Mouse (Mus musculus) embryonic facial prominence, embryonic 13.5 days (tissue): ENCODE data around the gene Clta. TPM values are rescaled to one million over a fixed set of nuclear protein-coding genes. Genes with fewer than 3 reads are reported as not detected.

Source experiments
- ATAC-seq: fragments of 200-750 bp; cut with Nextera tagmentation; 2 replicates; pipeline ENCODE4 v1.8.0; 2017; ENCODE audit warnings: low read depth; ENCODE audit not compliant: insufficient number of reproducible peaks, insufficient read depth, low FRiP score, low TSS enrichment
- H3K27ac ChIP-seq: fragments of 300-500 bp; sonication (generic); 2 replicates; pipeline ENCODE4 v1.5.1; 2015; ENCODE audit warnings: moderate library complexity, mild to moderate bottlenecking, inconsistent platforms
- H3K27me3 ChIP-seq: fragments of 300-500 bp; sonication (generic); 2 replicates; pipeline ENCODE4 v1.6.1; 2015; ENCODE audit warnings: mild to moderate bottlenecking, inconsistent platforms
- H3K36me3 ChIP-seq: fragments of 300-500 bp; sonication (generic); 2 replicates; pipeline ENCODE4 v1.6.1; 2015; ENCODE audit warnings: mild to moderate bottlenecking, inconsistent platforms
- H3K4me1 ChIP-seq: fragments of 300-500 bp; sonication (generic); 2 replicates; pipeline ENCODE4 v1.6.1; 2015; ENCODE audit warnings: inconsistent platforms
- H3K4me2 ChIP-seq: fragments of 300-500 bp; sonication (generic); 2 replicates; pipeline ENCODE4 v1.6.1; 2015; ENCODE audit warnings: moderate library complexity, mild to moderate bottlenecking, inconsistent platforms
- H3K4me3 ChIP-seq: fragments of 300-500 bp; sonication (generic); 2 replicates; pipeline ENCODE4 v1.5.1; 2015; ENCODE audit warnings: mild to moderate bottlenecking, inconsistent platforms
- H3K9ac ChIP-seq: fragments of 300-500 bp; sonication (generic); 2 replicates; pipeline ENCODE4 v1.6.1; 2015; ENCODE audit warnings: mild to moderate bottlenecking, inconsistent platforms
- H3K9me3 ChIP-seq: fragments of 300-500 bp; sonication (generic); 2 replicates; pipeline ENCODE4 v1.6.1; 2016; ENCODE audit warnings: inconsistent platforms
- WGBS: fragments of 180-500 bp; shearing (Covaris S2); methylation state at CpG from one replicate; pipeline ENCODE4 v1.1.7; 2015; ENCODE audit warnings: mixed read lengths; 5-methylcytosine and 5-hydroxymethylcytosine counted together
- polyA plus RNA-seq: library from polyadenylated mRNA; unstranded; fragments of >200 nt; fragmentation: Nextera tagmentation; extraction: Ambion mirVana; gene quantifications from 2 replicates; pipeline ENCODE4 v1.2.1, GENCODE M21; 2015

Gene Clta
- polyA plus RNA-seq, 1 experiment from 2014 or later = 252 TPM

DNA sequence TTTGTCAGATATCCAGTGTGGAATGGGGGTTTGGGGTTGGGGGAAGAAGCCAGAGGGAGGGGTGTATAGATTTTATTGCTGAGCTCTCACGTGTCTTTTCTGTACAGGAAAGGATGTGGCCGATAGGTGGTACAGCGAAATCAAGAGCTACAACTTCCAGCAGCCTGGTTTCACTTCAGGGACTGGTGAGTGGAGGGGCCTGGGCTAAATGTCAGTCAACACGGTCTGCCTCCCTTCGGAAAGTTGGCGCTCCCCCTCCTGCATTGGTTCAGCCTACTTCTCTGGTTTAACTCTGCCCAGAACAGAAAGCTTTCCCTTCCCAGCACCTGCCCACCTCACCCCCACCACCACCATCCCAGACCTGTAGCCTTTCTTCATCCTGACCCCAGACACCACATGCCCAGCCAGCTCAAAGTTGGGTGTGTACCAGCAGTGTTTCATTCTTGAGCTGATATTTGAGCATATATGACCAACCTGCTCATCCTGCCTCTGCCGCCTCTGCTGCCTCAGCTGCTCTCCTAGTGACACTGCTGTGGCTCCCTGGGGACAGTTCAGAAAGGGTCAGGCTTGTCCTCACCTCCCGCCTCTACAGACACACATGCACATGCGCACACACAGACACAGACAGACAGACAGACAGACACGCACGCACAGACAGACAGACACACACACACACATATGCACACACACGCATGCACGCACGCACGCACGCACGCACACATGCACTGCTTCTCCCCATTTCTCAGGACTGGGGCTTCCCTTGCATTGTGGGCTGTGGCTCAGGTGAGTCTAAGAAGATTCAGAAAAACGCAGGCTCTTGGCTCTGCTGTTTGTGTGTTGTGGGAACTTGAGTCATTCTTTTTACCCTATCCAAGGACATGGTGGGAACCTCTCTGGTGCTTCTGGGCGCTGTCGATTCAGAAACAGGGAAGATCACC, 33.6 kb upstream of the Clta start:
- Histone ChIP-seq H3K9ac (no peak overlapping the region), H3K4me1 (peaks cover 32% of the 10 kb centered on the region), H3K4me2 (no peak overlapping the region), H3K9me3 (no peaks in the 10 kb centered on the region), H3K27ac (no peak overlapping the region), H3K27me3 (no peaks in the 10 kb centered on the region), H3K36me3 (no peaks in the 10 kb centered on the region), H3K4me3 (no peak overlapping the region)
- 83% methylated on average over 20 of the region's 20 CpGs for WGBS
- ATAC-seq = no peak

DNA sequence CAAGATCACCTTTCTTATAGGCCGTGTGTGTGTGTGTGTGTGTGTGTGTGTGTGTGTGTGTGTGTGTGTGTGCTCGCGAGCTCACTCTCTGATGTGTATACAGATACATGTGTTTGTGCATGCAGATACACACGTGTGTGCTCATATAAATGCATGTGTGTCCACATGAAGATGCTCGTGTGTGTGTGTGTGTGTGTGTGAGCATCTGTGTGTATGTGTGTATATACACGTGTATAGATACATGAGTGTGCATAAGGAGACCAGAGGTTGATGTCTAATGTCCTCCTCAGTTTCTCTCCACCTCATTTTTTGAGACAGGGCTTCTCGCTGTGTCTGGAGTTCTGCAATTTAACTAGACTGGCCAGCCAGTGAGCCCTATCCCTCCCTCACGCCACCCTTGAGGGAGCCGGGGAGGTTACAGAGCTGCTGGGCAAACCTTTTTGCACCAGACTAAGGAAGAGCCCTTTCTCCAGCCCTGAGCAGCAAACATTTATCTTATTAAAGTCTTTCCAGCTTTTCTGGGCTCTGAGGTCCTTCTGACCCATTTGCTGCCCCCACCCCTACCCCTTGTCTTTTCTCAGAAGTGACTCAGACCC, 32.6 kb upstream of the Clta start:
- peak overlapping the region; percentile 9 for H3K4me3 ChIP-seq
- peak overlapping the region; percentile 43 for H3K4me2 ChIP-seq
- WGBS = 63% methylated on average over 9 of the region's 9 CpGs
- no peak for ATAC-seq
- H3K9ac ChIP-seq = 0 out of 2 replicates have a peak overlapping the region, but pooled peaks have one; percentile 36
- H3K4me1 ChIP-seq = peaks cover 36% of the 10 kb centered on the region
- H3K27me3 ChIP-seq = no peaks in the 10 kb centered on the region
- H3K9me3 ChIP-seq = no peaks in the 10 kb centered on the region
- H3K36me3 ChIP-seq = no peaks in the 10 kb centered on the region
- peak overlapping the region; percentile 83 for H3K27ac ChIP-seq

DNA sequence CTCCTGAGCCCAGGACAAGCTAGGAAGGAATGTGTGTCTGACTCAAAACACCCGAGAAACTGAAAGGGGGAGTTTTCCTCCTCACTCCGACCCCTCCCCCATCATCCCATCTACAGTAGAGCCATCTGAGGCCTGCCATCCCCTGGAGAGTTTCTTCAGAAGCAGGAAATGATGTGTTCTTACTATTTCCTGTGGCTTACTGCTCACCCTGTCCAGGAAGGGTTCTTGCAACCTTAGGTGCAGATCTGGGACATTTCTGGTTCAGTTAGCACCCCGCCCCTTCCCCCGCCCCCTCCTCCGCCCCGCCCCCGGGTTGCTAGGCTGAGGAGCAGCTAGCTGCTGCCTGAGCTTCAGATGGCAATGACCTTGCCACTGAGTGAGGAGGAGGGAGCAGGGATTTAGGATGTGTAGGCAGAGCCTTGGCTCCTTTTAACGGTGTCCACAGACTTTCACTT, 32.1 kb upstream of the Clta start:
- Histone ChIP-seq H3K9me3 (no peaks in the 10 kb centered on the region), H3K4me2 (peak overlapping the region; percentile 43), H3K9ac (0 out of 2 replicates have a peak overlapping the region, but pooled peaks have one; percentile 36), H3K27me3 (no peaks in the 10 kb centered on the region), H3K4me3 (peak overlapping the region; percentile 9), H3K27ac (peak overlapping the region; percentile 83), H3K4me1 (peaks cover 36% of the 10 kb centered on the region), H3K36me3 (no peaks in the 10 kb centered on the region)
- WGBS = 2% methylated on average over 8 of the region's 8 CpGs
- ATAC-seq = no peak

DNA sequence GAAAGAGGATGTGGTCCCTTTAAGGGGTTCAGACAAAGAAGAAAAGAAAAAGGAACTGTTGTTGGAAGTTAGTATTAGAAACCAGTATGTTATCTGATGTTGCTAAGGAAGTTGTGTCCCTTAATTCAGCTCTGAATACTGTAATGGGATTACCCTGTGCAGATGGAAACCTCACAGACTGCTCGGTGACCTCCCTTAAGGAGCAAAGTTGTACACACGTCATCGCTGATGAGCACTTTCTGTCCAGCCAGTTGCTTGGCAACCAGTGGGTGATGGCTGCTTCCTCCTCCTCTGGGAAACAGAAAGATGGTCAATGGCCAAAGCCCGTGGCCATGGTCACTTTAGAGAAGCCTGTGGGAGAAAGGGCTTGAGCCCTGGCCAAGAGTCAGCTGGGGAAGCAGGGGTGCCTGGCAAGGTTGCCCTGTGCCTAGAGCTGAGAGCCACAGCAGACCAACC, 30.7 kb upstream of the Clta start:
- ATAC-seq = no peak
- no peak overlapping the region for H3K4me3 ChIP-seq
- H3K36me3 ChIP-seq = no peaks in the 10 kb centered on the region
- no peak overlapping the region for H3K27ac ChIP-seq
- H3K4me1 ChIP-seq = peaks cover 34% of the 10 kb centered on the region
- WGBS = 63% methylated on average over 4 of the region's 4 CpGs
- no peak overlapping the region for H3K4me2 ChIP-seq
- no peak overlapping the region for H3K9ac ChIP-seq
- H3K27me3 ChIP-seq = no peaks in the 10 kb centered on the region
- H3K9me3 ChIP-seq = no peaks in the 10 kb centered on the region

- Histone ChIP-seq H3K9ac (no peak overlapping the region), H3K27ac (no peak overlapping the region), H3K36me3 (no peaks in the 10 kb centered on the region), H3K9me3 (no peaks in the 10 kb centered on the region), H3K4me1 (peaks cover 41% of the 10 kb centered on the region), H3K4me3 (no peak overlapping the region), H3K4me2 (no peak overlapping the region), H3K27me3 (no peaks in the 10 kb centered on the region)
- ATAC-seq = no peak
- WGBS = 78% methylated on average over 10 of the region's 10 CpGs
Measured at GRCm38 (mm10) chr4:43974914-43975616, 29.2 kb upstream of the Clta start.

DNA sequence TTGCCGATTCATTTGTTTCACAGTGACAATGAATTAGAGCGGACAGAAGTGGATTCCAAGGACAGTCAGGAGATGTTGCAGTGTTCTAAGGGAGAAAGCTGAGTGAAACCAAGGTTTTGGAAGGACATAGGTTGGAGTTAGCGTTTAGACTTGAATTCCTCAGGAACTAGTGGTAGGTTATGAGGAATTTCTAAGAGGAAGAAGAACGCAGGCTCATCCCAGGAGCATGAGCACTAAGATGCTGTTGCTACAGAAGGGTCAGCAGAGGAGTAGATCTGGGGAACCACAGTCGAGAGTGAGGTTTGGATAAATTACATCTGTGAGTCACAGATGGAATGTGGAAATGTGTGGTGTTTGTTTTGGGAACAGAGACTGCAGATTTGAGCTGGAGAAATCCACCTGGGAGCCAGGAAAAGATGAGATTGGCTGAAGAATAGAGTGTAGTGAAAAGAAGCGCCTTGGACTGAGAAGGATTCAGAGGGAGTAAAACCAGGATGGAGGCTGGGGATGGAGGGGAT, 28.0 kb upstream of the Clta start:
- Histone ChIP-seq H3K27ac (no peak overlapping the region), H3K4me1 (peaks cover 41% of the 10 kb centered on the region), H3K4me3 (no peak overlapping the region), H3K36me3 (no peaks in the 10 kb centered on the region), H3K9ac (no peak overlapping the region), H3K27me3 (no peaks in the 10 kb centered on the region), H3K4me2 (no peak overlapping the region), H3K9me3 (no peaks in the 10 kb centered on the region)
- 80% methylated on average over 6 of the region's 6 CpGs for WGBS
- ATAC-seq = no peak

GRCm38 (mm10) chr4:43978521-43979443, 25.5 kb upstream of the Clta start:
- Histone ChIP-seq H3K27ac (peak overlapping the region; percentile 82), H3K9me3 (no peaks in the 10 kb centered on the region), H3K4me3 (no peak overlapping the region), H3K36me3 (no peaks in the 10 kb centered on the region), H3K4me2 (peak overlapping the region; percentile 18; the same call in 1 of the 2 replicates), H3K4me1 (peaks cover 32% of the 10 kb centered on the region), H3K27me3 (no peaks in the 10 kb centered on the region), H3K9ac (0 out of 2 replicates have a peak overlapping the region, but pooled peaks have one; percentile 11)
- 0 out of 2 replicates have a peak, but pooled peaks have one; percentile 22 for ATAC-seq
- WGBS = 14% methylated on average over 17 of the region's 17 CpGs

DNA sequence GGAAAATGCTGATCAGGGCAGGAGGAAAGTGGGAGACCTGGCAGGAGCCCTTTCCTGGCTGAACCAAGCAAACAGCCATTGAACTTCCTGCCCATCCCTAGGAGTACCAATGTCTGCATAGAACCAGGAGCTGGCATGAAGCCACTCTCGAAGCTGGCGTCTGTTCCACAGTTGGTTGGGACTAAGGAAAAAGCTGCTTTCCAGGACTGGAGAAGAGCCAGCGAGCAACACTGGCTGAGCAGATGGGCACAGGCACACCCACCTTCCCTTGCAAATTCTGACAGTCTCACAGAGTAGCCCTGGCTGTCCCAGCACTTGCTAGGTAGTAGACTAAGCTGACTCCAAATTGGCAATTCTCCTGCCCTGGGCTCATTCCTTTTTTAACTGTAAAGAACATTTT, 24.5 kb upstream of the Clta start:
- Histone ChIP-seq H3K27ac (peak overlapping the region; percentile 57; the same call in 1 of the 2 replicates), H3K36me3 (no peaks in the 10 kb centered on the region), H3K9ac (no peak overlapping the region), H3K9me3 (no peaks in the 10 kb centered on the region), H3K4me2 (no peak overlapping the region), H3K4me1 (peaks cover 32% of the 10 kb centered on the region), H3K27me3 (no peaks in the 10 kb centered on the region), H3K4me3 (no peak overlapping the region)
- WGBS = 60% methylated on average over 3 of the region's 3 CpGs
- no peak for ATAC-seq

GRCm38 (mm10) chr4:43980236-43980635, 24.0 kb upstream of the Clta start:
- no peaks in the 10 kb centered on the region for H3K36me3 ChIP-seq
- no peak for ATAC-seq

DNA sequence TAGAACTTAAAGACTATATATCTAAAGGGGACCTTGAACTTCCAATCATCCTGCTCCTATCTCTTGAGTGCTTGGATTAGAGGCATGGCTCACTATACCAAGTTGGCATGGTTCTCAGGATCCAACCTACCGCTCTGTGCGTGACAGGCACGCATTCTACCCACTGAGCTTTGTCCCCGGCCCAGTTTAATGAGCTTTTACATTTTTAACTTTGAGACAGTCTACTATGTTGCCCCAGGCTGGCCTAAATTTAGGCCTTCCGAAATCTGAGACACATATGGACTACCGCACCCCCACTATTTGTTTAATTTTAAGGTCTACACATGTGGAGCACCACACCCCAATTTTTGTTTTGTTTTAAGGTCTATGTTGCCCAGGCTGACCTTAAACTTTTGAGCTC, 23.4 kb upstream of the Clta start:
- 92% methylated on average over 6 of the region's 6 CpGs for WGBS
- Histone ChIP-seq H3K4me2 (no peak overlapping the region), H3K9me3 (no peaks in the 10 kb centered on the region), H3K27me3 (no peaks in the 10 kb centered on the region), H3K36me3 (no peaks in the 10 kb centered on the region), H3K4me1 (peaks cover 32% of the 10 kb centered on the region), H3K4me3 (no peak overlapping the region), H3K27ac (no peak overlapping the region), H3K9ac (no peak overlapping the region)
- no peak for ATAC-seq

More at GRCm38 (mm10) chr4:43980236-43980635, 24.0 kb upstream of the Clta start:
- H3K4me2 ChIP-seq = no peak overlapping the region
- H3K4me1 ChIP-seq = peaks cover 32% of the 10 kb centered on the region
- no peak overlapping the region for H3K4me3 ChIP-seq
- no peaks in the 10 kb centered on the region for H3K27me3 ChIP-seq
- no peak overlapping the region for H3K9ac ChIP-seq
- WGBS = 83% methylated on average over 4 of the region's 4 CpGs
- no peaks in the 10 kb centered on the region for H3K9me3 ChIP-seq
- peak overlapping the region; percentile 57; the same call in 1 of the 2 replicates for H3K27ac ChIP-seq
